Mouse (Mus musculus) testis, adult 2 months (tissue): Measurements from ENCODE around the gene Fnbp4.

Experiments used
- CTCF ChIP-seq: fragments of 200-500 bp; IDR thresholded peaks from 2 replicates; pipeline ENCODE4 v1.5.1; 2012; ENCODE audit warnings: low read depth, mild to moderate bottlenecking, inconsistent platforms, low read length, moderate library complexity; ENCODE audit not compliant: control insufficient read depth, insufficient read depth, insufficient replicate concordance
- POLR2A ChIP-seq: fragments of 200-500 bp; IDR thresholded peaks from 2 replicates; pipeline ENCODE4 v1.6.1; 2012; ENCODE audit warnings: low read depth, mild to moderate bottlenecking, inconsistent platforms, low read length, moderate library complexity; ENCODE audit not compliant: control insufficient read depth

DNA sequence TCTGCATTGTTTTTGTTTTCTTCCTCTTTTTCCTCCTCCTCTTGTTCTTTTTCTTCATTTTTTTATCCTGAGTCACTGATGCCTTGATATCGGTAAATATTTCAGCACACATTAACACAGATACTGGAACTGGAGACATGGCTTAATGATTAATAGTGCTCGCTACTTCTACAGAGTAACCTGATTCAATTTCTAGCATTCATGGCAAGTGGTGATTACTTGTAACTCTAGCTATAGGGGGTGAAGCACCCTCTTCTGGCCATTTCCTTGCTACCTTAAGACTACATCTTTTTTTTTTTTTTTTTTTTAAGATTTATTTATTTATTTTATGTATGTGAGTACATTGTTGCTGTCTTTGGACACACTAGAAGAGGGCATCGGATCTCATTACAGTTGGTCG is 44.2 kb upstream of the Fnbp4 start:
- TF ChIP-seq CTCF (no peak), POLR2A (no peak)
